Mouse (Mus musculus): ENCODE results near the gene Phtf2. TPM values are rescaled to one million over a fixed set of nuclear protein-coding genes. Genes with fewer than 3 reads are reported as not detected.

Phtf2 gene
- polyA plus RNA-seq (2014; fragmentation: Illumina TruSeq; extraction: RNeasy Lipid Tissue Mini Kit (QIAGEN cat#74804); ENCODE audit: low read depth, low replicate concordance) = 22.2 TPM

DNA sequence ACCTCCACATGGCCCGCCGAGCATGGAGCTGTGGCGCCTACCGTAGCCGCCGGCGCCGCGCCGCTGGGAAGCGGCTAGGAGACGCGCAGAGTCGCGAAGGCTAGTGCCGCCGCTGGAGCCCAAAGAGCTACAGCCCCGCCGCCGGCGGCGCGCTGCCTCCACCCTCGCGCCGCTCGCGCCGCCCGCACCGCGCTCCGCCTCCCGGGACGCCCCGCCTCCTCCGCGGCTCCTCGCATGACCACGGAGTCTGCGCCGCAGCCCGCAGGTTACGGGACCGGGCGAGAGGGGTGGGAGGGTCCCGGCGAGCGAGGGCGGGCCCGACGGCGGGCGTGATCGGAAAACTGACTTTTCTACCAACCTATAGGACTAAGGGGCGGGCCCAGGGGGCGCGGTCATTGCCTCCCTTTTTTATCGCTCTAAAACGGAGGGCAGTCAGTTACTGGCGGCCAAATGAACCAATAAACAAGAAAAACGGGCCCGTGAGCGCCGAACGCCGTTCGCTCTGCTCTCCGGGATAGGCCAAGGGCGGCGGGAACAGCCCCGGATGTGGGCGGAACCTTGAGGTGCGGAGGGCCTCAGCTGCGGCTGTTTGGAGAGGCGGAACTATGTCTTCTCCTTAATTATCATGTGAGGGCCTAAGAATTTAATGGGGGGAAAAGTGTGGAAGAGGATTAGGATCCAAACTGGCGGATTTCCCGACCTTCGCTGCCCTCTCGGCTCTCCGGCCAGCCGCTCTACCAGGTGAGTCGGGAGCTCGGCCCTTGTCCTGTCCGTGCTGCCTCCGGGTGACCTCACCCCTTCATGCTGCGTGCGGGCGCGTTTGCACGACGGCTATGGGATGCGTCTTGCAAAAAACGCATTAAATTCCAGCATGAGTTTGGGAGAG, at the start of gene Phtf2, which contains the start of gene Tmem60:
Gene Phtf2 (minus strand): TSS at position 210 of the 886 bp plus-strand sequence.
Gene Tmem60 (plus strand): TSS at position 277 of the 886 bp plus-strand sequence.

Other genes starting within 250 kb of the Phtf2 start
- 44.3 TPM for gene Tmem60, start 67 bp upstream of the Phtf2 start, polyA plus RNA-seq (2014; fragmentation: Illumina TruSeq; extraction: RNeasy Lipid Tissue Mini Kit (QIAGEN cat#74804); ENCODE audit: low read depth, low replicate concordance)
- gene Rsbn1l, start 74.3 kb upstream of the Phtf2 start, polyA plus RNA-seq (2014; fragmentation: Illumina TruSeq; extraction: RNeasy Lipid Tissue Mini Kit (QIAGEN cat#74804); ENCODE audit: low read depth, low replicate concordance) = 31.7 TPM
- 82.1 TPM for gene Ptpn12, start 173.8 kb upstream of the Phtf2 start, polyA plus RNA-seq (2014; fragmentation: Illumina TruSeq; extraction: RNeasy Lipid Tissue Mini Kit (QIAGEN cat#74804); ENCODE audit: low read depth, low replicate concordance)